Mouse (Mus musculus): Measurements from ENCODE around the gene Nts.
"Not testable (repeated sequence)": the region's sequence is repeated elsewhere in the genome, so short reads cannot be mapped to it uniquely, and the experiment has no call there.

DNA sequence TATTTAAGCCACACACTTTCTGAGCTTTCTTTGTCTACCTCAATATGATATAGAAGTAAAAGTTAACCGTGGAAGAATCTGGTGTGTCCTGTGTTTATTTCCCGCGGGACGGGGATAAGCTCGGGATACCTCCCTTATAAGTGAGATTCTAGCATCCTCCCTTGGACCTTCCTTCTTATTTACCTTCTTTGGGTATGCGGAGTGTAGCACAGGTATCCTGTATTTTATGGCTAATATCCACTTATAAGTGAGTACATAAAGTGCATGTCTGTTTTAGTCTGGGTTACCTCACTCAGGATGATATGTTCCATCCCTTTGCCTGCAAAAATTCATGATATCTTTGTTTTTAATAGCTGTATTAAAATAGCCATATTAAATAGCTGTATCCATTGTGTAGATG is 54.8 kb downstream of the Nts start:
- not testable (repeated sequence) for TF ChIP-seq CEBPB (IDR thresholded peaks at IDR 0.05; ENCODE audit: low read depth); CTCF (IDR thresholded peaks at IDR 0.05; ENCODE audit: control insufficient read depth, insufficient read depth, insufficient read length); MAX (IDR thresholded peaks at IDR 0.05); MYOG (IDR thresholded peaks at IDR 0.05; ENCODE audit: control insufficient read depth, extremely low read depth, insufficient read length); USF1 (IDR thresholded peaks at IDR 0.05; ENCODE audit: low read depth); MYOD1 (IDR thresholded peaks at IDR 0.05; ENCODE audit: control insufficient read depth, insufficient read length, low read depth); FOSL1 (IDR thresholded peaks at IDR 0.05; ENCODE audit: insufficient read depth, low read length, poor library complexity, severe bottlenecking)
